Mouse (Mus musculus): ENCODE measurements around the gene Cxcl16. TPM values are rescaled to one million over a fixed set of nuclear protein-coding genes. Genes with fewer than 3 reads are reported as not detected.

Gene Cxcl16
- polyA plus RNA-seq (2012; ENCODE audit: insufficient read depth, low replicate concordance), result 1.4 and 23.1 TPM in 2 replicates

DNA sequence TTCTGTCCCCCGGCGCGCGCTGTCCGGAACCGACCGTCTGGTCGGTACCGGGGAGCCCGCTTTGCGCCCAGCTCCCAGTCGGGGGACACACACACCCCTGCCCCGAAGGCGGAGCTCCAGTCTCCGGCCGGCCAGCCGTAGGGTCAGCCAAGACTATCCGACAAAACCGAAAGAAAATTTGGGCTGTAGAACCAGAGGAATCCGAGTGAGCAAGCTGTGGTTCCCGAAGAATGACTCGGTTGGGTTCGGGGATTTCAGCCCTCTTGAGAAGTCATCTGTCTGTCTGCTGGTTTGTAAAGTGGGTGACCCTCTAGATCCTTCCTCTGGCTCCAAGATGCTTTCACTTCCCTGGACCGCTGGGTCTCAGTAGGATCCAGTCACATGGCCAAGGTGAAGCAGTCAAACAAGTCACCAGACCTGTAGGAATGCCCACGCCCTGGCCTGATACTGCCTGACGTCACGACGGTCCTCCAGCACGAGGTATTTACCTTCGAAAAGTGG is at the start of gene Cxcl16:
Gene Cxcl16 (minus strand): TSS at position 384 of the 501 bp plus-strand sequence.
- peaks cover 27% of the 10 kb centered on the region for H3K4me1 ChIP-seq
- TF ChIP-seq GATA1 (IDR thresholded peaks at IDR 0.05; ENCODE audit: borderline replicate concordance, low read length), result no peak
- TF ChIP-seq FLI1 (IDR thresholded peaks at IDR 0.05; ENCODE audit: low read length), result no peak
- peaks cover 23% of the 10 kb centered on the region for H3K9me3 ChIP-seq
- H3K27me3 ChIP-seq (replicated peaks), result peaks cover 60% of the 10 kb centered on the region
- H3K4me3 ChIP-seq (replicated peaks), result peak within 1 kb of the TSS; percentile 91
- peaks cover 7% of the 10 kb centered on the region for H3K36me3 ChIP-seq (replicated peaks; ENCODE audit: low read length)

DNA sequence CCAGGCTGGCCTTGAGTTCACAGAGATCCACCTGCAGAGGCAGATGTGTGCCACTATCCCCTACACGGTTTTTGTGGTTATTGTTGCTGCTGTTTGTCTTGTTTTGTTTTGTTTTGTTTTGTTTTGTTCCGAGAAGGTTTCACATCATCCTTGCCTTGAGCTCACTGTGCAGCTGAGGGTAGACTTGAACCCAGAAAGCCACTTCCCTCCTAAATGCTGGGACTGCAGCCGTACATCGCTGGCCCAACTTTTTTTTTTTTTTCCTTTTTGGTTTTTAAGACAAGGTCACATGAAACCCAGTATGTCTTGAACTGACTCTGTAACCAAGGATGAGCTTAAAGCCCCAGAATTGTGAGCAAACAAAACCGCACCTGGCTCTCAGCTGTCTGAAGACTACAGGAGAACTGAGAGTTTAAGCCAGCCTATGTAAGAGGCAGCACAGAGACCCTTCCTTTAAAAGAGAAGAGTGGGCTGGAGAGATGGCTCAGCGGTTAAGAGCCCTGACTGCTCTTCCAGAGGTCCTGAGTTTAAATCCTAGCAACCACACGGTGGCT is 47.3 kb upstream of the Cxcl16 start:
- H3K27me3 ChIP-seq (replicated peaks), result peaks cover 39% of the 10 kb centered on the region
- no peaks in the 10 kb centered on the region for H3K36me3 ChIP-seq (replicated peaks; ENCODE audit: low read length)
- no peaks in the 10 kb centered on the region for H3K9me3 ChIP-seq
- H3K4me1 ChIP-seq, result peaks cover 33% of the 10 kb centered on the region
- TF ChIP-seq GATA1 (IDR thresholded peaks at IDR 0.05; ENCODE audit: borderline replicate concordance, low read length), result no peak
- no peak for TF ChIP-seq FLI1 (IDR thresholded peaks at IDR 0.05; ENCODE audit: low read length)
- no peak overlapping the region for H3K4me3 ChIP-seq (replicated peaks)

DNA sequence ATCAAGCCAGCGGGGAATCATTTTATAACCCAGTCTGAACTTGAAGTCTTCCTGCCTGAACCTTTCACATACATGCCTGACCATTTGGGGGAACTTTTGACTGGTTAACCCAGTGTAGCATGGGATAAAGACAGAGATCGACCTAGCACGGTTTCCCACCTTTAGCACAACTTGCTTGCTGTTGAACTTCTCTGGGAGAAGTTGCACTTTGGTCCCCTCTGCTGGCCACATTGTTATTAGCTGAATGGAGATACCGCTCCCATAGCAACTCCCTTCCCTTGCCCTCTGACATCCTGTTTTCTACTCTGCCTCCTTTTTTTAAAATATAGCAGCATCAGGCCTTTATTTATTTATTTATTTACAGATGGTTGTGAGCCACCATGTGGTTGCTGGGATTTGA is 46.6 kb upstream of the Cxcl16 start:
- Histone ChIP-seq H3K4me1 (peaks cover 32% of the 10 kb centered on the region), H3K4me3 (replicated peaks) (peak overlapping the region; percentile 57), H3K36me3 (replicated peaks; ENCODE audit: low read length) (no peaks in the 10 kb centered on the region), H3K27me3 (replicated peaks) (peaks cover 41% of the 10 kb centered on the region), H3K9me3 (no peaks in the 10 kb centered on the region)
- TF ChIP-seq FLI1 (IDR thresholded peaks at IDR 0.05; ENCODE audit: low read length) (no peak), GATA1 (IDR thresholded peaks at IDR 0.05; ENCODE audit: borderline replicate concordance, low read length) (no peak)

DNA sequence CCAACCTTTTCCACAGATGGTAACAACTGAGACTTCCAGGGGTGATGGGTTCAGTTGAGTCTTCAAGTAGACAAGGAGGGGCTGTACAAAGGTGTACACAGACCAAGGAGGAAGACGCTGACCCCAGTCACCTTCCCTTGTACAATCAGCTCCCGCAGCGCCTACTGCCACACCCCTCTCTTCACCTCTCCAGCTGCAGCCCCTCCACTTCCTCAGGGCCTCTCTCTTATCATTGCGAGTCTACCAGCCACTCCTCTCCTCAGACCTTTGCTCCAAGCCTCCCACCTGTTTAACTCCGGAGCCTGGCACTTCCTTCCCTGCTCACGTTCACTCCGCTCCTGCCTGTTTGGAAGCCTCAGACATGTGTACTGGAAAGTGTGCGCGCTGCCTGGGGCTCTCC is 45.2 kb upstream of the Cxcl16 start, which contains the start of gene Tm4sf5:
Gene Tm4sf5 (plus strand): TSS at position 275 of the 400 bp plus-strand sequence.
- Histone ChIP-seq H3K27me3 (replicated peaks) (peaks cover 32% of the 10 kb centered on the region), H3K4me3 (replicated peaks) (no peak within 1 kb of the TSS), H3K4me1 (peaks cover 26% of the 10 kb centered on the region), H3K9me3 (no peaks in the 10 kb centered on the region), H3K36me3 (replicated peaks; ENCODE audit: low read length) (no peaks in the 10 kb centered on the region)
- TF ChIP-seq GATA1 (IDR thresholded peaks at IDR 0.05; ENCODE audit: borderline replicate concordance, low read length) (no peak), FLI1 (IDR thresholded peaks at IDR 0.05; ENCODE audit: low read length) (no peak)

DNA sequence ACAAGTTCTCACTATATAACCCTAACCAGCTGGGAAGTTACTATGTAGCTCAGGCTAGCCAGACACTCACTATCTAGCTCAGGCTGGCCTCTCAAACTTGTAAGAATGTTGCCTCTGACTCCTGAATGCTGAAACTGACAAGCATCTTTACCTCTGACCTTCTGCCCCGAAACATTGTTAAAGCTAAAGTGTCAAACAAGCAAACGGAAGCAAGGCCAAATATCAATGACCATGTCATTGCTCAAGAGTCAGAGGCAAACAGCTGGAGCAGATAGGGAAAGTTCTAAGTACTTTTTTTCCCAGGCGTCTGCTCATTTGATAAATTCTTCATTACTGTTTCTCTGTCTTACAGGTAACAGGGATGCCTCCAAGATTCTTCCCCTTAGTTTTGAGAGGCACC is 42.2 kb upstream of the Cxcl16 start:
- H3K9me3 ChIP-seq, result no peaks in the 10 kb centered on the region
- peaks cover 14% of the 10 kb centered on the region for H3K27me3 ChIP-seq (replicated peaks)
- H3K4me3 ChIP-seq (replicated peaks), result no peak overlapping the region
- no peaks in the 10 kb centered on the region for H3K36me3 ChIP-seq (replicated peaks; ENCODE audit: low read length)
- TF ChIP-seq FLI1 (IDR thresholded peaks at IDR 0.05; ENCODE audit: low read length) (no peak), GATA1 (IDR thresholded peaks at IDR 0.05; ENCODE audit: borderline replicate concordance, low read length) (no peak)
- peaks cover 25% of the 10 kb centered on the region for H3K4me1 ChIP-seq

DNA sequence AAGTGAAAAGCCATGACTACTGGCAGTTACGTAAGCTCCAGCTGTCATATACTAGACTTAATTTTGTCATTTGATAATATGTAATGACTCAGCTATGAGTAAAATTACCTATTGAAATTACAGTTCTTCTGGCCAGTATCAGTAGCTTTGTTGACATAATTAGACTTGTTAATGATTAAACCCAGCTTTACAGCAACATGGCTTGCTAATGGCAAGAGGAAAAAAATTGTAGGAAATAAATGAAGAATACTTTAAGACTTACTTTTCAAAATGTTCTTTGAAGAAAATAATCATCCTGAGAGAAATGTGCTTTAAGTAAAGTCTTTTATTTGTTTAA is 40.7 kb upstream of the Cxcl16 start:
- Histone ChIP-seq H3K4me1 (peaks cover 16% of the 10 kb centered on the region), H3K27me3 (replicated peaks) (peaks cover 19% of the 10 kb centered on the region), H3K36me3 (replicated peaks; ENCODE audit: low read length) (no peaks in the 10 kb centered on the region), H3K9me3 (no peaks in the 10 kb centered on the region), H3K4me3 (replicated peaks) (no peak overlapping the region)
- TF ChIP-seq FLI1 (IDR thresholded peaks at IDR 0.05; ENCODE audit: low read length), result no peak
- TF ChIP-seq GATA1 (IDR thresholded peaks at IDR 0.05; ENCODE audit: borderline replicate concordance, low read length), result no peak

DNA sequence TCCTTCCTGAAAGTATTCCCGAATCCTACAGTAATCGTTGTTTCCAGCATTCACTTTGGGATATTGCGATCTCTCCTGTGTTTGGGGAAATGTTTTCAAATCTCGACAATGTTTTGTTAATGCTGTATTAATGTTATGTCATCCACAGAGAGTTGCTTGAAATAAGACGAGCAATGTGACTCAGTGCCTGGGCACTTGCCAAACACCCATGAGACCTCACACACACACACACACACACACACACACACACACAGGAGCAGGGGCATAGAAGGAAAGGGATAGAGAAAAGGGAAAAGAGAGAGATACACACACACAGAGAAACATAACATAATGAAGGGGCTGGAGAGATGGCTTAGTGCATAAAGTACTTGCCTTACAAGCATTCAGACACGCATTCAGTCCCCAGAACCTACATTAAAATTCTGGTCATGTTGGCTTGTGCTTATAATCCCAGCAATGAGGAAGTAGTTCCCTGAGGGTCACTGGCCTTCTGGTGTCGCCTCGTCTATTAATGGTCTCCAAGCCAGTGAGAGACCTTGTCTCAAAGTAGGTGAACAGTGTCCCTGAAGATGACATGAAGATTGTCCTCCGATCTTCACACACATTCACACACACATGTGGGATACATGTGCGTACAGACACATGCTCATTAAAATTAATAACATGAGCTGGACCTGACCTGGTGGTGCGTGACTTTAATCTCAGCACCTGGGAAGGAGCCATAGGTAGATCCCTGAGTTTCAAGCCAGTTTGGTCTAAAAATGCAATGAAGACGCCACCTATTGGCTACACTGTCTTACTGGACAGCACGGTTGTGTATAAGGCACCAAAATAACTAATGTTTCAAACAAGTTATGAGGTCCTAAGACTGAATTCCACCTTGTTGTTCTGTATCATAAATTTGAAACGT is 40.0 kb upstream of the Cxcl16 start:
- Histone ChIP-seq H3K27me3 (replicated peaks) (peaks cover 15% of the 10 kb centered on the region), H3K4me1 (peaks cover 10% of the 10 kb centered on the region; the same call in 1 of the 2 replicates), H3K36me3 (replicated peaks; ENCODE audit: low read length) (no peaks in the 10 kb centered on the region), H3K4me3 (replicated peaks) (no peak overlapping the region), H3K9me3 (no peaks in the 10 kb centered on the region)
- TF ChIP-seq GATA1 (IDR thresholded peaks at IDR 0.05; ENCODE audit: borderline replicate concordance, low read length) (no peak), FLI1 (IDR thresholded peaks at IDR 0.05; ENCODE audit: low read length) (no peak)

DNA sequence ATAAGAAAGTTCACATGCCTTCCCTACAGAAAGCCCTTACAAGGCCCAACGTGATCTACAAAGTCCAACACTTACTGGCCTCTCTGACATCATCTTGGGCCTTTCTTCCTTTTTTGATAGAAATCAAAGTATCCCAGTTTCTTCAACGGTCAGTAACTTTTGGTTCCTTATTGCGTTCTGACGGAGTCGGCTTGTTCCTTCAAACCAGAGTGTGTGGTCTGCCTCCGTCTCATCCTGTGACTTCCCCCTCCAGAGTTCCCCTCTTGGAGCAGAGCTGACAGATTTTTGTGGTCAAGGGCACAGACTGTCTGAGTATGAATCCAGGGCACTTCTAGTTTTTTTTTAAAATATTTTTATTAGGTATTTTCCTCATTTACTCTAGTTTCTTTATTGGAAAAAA is 29.9 kb upstream of the Cxcl16 start:
- Histone ChIP-seq H3K4me1 (peaks cover 19% of the 10 kb centered on the region), H3K9me3 (peaks cover 6% of the 10 kb centered on the region), H3K36me3 (replicated peaks; ENCODE audit: low read length) (no peaks in the 10 kb centered on the region), H3K4me3 (replicated peaks) (no peak overlapping the region), H3K27me3 (replicated peaks) (peaks cover 11% of the 10 kb centered on the region)
- TF ChIP-seq FLI1 (IDR thresholded peaks at IDR 0.05; ENCODE audit: low read length) (no peak), GATA1 (IDR thresholded peaks at IDR 0.05; ENCODE audit: borderline replicate concordance, low read length) (no peak)

DNA sequence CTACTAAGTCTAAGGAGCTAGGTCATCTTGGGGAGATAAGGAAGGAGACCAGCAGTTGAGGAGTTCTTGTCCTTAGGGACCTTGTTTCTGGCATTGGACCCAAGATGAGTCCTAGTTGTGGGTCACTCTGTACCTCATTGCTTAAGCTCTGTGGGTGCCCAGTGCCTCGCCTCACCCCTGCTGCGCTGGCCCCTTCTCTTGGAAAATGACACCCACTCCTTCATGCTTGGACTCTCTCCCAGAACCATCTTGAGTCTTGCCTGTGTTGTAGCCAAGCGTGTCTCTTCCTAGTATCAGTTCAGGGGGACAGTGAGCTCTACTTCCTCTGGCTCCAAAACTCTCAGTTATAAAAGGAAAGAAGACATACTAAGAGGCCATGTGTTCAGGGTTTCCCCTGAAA is 29.4 kb upstream of the Cxcl16 start:
- Histone ChIP-seq H3K36me3 (replicated peaks; ENCODE audit: low read length) (no peaks in the 10 kb centered on the region), H3K27me3 (replicated peaks) (peaks cover 11% of the 10 kb centered on the region), H3K4me1 (peaks cover 19% of the 10 kb centered on the region), H3K9me3 (peaks cover 6% of the 10 kb centered on the region), H3K4me3 (replicated peaks) (no peak overlapping the region)
- no peak for TF ChIP-seq FLI1 (IDR thresholded peaks at IDR 0.05; ENCODE audit: low read length)
- TF ChIP-seq GATA1 (IDR thresholded peaks at IDR 0.05; ENCODE audit: borderline replicate concordance, low read length), result no peak

DNA sequence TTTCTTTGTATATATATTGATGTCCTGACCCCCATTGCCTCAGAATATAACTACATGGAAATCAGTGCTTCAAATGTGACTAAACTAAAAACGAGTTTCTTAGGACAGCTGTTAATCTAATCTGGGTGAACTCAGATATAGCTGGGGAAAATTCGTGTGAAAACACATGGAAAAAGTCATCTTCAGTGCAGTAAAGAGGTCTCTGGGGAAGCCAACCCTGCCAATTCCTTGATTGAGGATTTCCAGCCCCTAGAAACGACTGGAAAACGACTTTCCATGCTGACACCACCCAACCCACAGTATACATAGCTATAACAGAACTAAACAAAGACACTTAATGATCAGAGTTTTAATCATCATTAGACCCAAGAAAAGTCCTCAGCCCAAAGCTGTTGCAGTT is 28.0 kb upstream of the Cxcl16 start:
- TF ChIP-seq GATA1 (IDR thresholded peaks at IDR 0.05; ENCODE audit: borderline replicate concordance, low read length) (no peak), FLI1 (IDR thresholded peaks at IDR 0.05; ENCODE audit: low read length) (no peak)
- peaks cover 27% of the 10 kb centered on the region for H3K4me1 ChIP-seq
- peaks cover 6% of the 10 kb centered on the region for H3K9me3 ChIP-seq
- no peak overlapping the region for H3K4me3 ChIP-seq (replicated peaks)
- H3K36me3 ChIP-seq (replicated peaks; ENCODE audit: low read length), result no peaks in the 10 kb centered on the region
- H3K27me3 ChIP-seq (replicated peaks), result peaks cover 11% of the 10 kb centered on the region
